Mouse (Mus musculus): Measurements from ENCODE around the gene Camkv. TPM values are rescaled to one million over a fixed set of nuclear protein-coding genes. Genes with fewer than 3 reads are reported as not detected.

Gene Camkv
- total RNA-seq (2023), result not detected

GRCm38 (mm10) chr9:107935374-107935773, at the start of gene Camkv:
Gene Camkv (plus strand): TSS chr9:107935674.

GRCm38 (mm10) chr9:107887804-107888266, 47.6 kb upstream of the Camkv start, which contains the start of gene Mon1a:
Gene Mon1a (plus strand): TSS chr9:107888151.

GRCm38 (mm10) chr9:107906252-107906966, 29.1 kb upstream of the Camkv start, which contains the start of gene Mst1r:
Gene Mst1r (plus strand): TSS chr9:107906873.

GRCm38 (mm10) chr9:107928169-107928568, 7.3 kb upstream of the Camkv start, which contains the start of gene Actl11:
Gene Actl11 (plus strand): TSS chr9:107928469.

GRCm38 (mm10) chr9:107949922-107950235, 14.4 kb downstream of the Camkv start, which contains the start of gene Traip:
Gene Traip (plus strand): TSS chr9:107950136.

GRCm38 (mm10) chr9:107975399-107976386, 40.2 kb downstream of the Camkv start, which contains the start of gene Uba7:
Gene Uba7 (plus strand): TSS chr9:107975505.

GRCm38 (mm10) chr9:107982681-107983346, 47.3 kb downstream of the Camkv start, which contains the start of gene Gm20661:
Gene Gm20661 (plus strand): TSS chr9:107983058.

GRCm38 (mm10) chr9:107985131-107986119, 50.0 kb downstream of the Camkv start, which contains the start of gene Inka1:
Gene Inka1 (minus strand): TSS chr9:107985879.

GRCm38 (mm10) chr9:107992197-107992596, 56.7 kb downstream of the Camkv start, which contains the start of gene Cdhr4:
Gene Cdhr4 (plus strand): TSS chr9:107992497.

GRCm38 (mm10) chr9:107996049-107996448, 60.6 kb downstream of the Camkv start, which contains the start of gene Gm20662:
Gene Gm20662 (plus strand): TSS chr9:107996349.

Other genes with a start within 250 kb of the Camkv start
- gene Sema3f, start 225.2 kb upstream of the Camkv start, total RNA-seq (2023), result 2.0 TPM
- 262 TPM for gene Rbm5, start 164.7 kb upstream of the Camkv start, total RNA-seq (2023)
- gene Rbm6, start 62.4 kb upstream of the Camkv start, total RNA-seq (2023), result 139 TPM
- 18.6 TPM for gene Mon1a, start 47.5 kb upstream of the Camkv start, total RNA-seq (2023)
- 0.24 TPM for gene Mst1r, start 28.8 kb upstream of the Camkv start, total RNA-seq (2023)
- not detected for gene Actl11, start 7.2 kb upstream of the Camkv start, total RNA-seq (2023)
- gene Traip, start 14.5 kb downstream of the Camkv start, total RNA-seq (2023), result 8.8 TPM
- gene Uba7, start 39.8 kb downstream of the Camkv start, total RNA-seq (2023), result 186 TPM
- gene Gm20661, start 47.4 kb downstream of the Camkv start, total RNA-seq (2023), result 0.89 TPM
- gene Inka1, start 50.2 kb downstream of the Camkv start, total RNA-seq (2023), result 2.2 TPM
- gene Cdhr4, start 56.8 kb downstream of the Camkv start, total RNA-seq (2023), result 3.0 TPM
- not detected for gene Gm20662, start 60.7 kb downstream of the Camkv start, total RNA-seq (2023)
- 143 TPM for gene Ip6k1, start 66.8 kb downstream of the Camkv start, total RNA-seq (2023)
- gene Gmppb, start 113.6 kb downstream of the Camkv start, total RNA-seq (2023), result 23.9 TPM
- gene Amigo3, start 117.5 kb downstream of the Camkv start, total RNA-seq (2023), result 6.9 TPM
- gene Mst1, start 144.8 kb downstream of the Camkv start, total RNA-seq (2023), result 0.71 TPM
- 168 TPM for gene Rnf123, start 147.7 kb downstream of the Camkv start, total RNA-seq (2023)
- gene Apeh, start 158.9 kb downstream of the Camkv start, total RNA-seq (2023), result 110 TPM

Data from CD4-positive naive resting alpha-beta T cell, adult 57 days (primary cell).